Mouse (Mus musculus) Patski (cell line): ENCODE measurements at regions not wholly inside any gene's neighbourhood (a gene's known extent, or its start where the extent isn't known, plus 50 kb on each side); places are given as distances from the start of the nearest gene placed in this dataset.

ENCODE experiments used
- ATAC-seq: fragments of 100-300 bp; one replicate; pipeline ENCODE4 v1.8.0; 2021
- CTCF ChIA-PET: fragments of 350-600 bp; sonication (Branson Sonifier 250); formaldehyde crosslinking; loops from one replicate; lab custom pipeline; 2022; ENCODE audit warnings: inconsistent platforms; lab: Charles Lee
- POLR2A ChIA-PET: fragments of 350-600 bp; sonication (Branson Sonifier 250); formaldehyde crosslinking; loops from one replicate; lab custom pipeline; 2022; ENCODE audit warnings: antibody characterized with exemption, inconsistent platforms; lab: Charles Lee
- DNase-seq: peaks from one replicate; pipeline ENCODE4 v3.0.0-alpha.2; 2011; ENCODE audit warnings: low read depth, low spot score
- H3K27me3 ChIP-seq: fragments of 371-371 bp; one replicate; pipeline ENCODE4 v1.5.1; 2021
- CTCF ChIP-seq: fragments of 100-300 bp; IDR thresholded peaks from one replicate; pipeline ENCODE4 v1.5.1; 2021
- in situ Hi-C: fragments of 300-500 bp; cut with MboI; formaldehyde crosslinking; loops from 3 replicates; pipeline ENCODE4 v1.11.1; 2018; ENCODE audit warnings: low pct_unique_long_range_greater_than_20kb, mixed read lengths

DNA sequence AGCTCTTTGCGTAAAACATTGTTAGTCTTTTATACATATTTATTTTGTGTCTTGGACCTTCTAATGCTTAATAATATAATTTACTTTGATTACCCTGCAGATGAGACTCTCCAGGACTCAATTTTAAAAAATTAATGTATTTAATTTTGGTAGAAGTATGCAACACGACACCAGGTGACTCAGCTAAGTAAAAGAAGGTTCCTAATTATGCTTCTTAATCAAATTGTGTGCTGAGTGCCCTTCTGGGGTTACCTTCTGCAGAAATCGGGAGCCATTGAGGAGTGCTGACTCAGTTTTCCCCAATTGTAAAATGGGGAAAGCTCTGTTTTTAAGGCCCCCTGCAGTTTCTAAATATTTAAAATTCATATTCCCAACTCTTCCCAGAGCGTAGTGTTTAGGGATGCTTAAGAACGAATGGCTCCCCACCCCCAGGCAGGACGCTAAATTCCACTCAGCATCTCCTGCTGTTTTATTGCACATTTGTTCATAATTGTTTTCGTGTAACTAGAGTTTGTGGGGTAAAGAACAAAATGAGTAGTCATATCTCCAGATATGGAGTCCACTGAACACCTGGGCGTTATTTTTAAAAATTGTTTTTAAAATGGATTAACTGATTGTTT is 315.5 kb downstream of the Stim2 start:
- ATAC-seq (no peak), DNase-seq (no peak)
- CTCF ChIA-PET, result interaction anchor here (1.4 kb wide), 1 partner anchor 9 kb away, joined by 4 read pairs; no protein-coding TSS in a partner anchor
- in situ Hi-C loops, result no loop called here
- TF ChIP-seq CTCF, result no peak
- POLR2A ChIA-PET, result no interaction called here
- peaks cover 11% of the 10 kb centered on the region for H3K27me3 ChIP-seq

DNA sequence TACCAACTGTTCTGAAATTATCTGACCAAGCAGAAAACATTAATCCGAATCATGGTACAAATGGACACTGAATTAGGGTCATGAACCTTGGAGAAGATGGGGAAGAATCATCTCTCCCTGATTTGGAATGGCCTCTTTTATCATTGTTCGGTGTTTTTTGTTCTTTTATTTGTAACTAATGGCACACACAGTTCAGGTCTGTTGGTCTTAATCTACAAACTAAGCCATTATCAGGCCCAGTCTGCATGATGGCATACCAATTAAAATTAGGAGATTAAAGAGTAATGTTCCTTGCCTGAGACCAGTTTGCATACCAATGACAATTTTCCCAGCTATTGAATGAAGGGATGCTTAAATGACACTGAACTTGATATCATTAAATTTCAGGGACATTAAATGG is 332.1 kb downstream of the Stim2 start:
- TF ChIP-seq CTCF, result no peak
- in situ Hi-C loops, result no loop called here
- peaks cover 4% of the 10 kb centered on the region for H3K27me3 ChIP-seq
- ChIA-PET POLR2A (no interaction called here), CTCF (interaction anchor here (0.7 kb wide), 1 partner anchor 23 kb away, joined by 3 read pairs; no protein-coding TSS in a partner anchor)
- ATAC-seq (no peak), DNase-seq (no peak)

DNA sequence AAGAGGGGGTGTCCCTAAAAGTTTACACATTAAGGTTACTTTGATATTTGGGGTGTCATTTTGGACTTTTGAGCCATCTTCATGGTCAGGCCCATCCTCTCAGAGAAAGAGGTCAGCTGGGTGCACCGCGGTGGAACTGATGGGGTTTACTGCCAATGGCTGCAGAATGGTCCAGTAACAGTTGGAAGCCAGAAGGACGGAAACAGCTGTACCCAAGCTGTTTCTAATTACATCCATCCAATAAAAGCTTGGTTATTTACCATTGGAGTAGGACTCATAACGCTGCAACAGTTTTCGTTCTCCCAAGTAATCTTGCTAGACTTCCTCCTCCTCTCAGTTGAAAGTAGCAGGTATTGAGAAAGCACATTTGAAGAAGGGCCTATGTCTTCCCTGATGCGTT is 344.7 kb downstream of the Stim2 start:
- DNase-seq, result no peak
- TF ChIP-seq CTCF, result no peak
- CTCF ChIA-PET, result interaction anchor here (0.8 kb wide), 1 partner anchor 11 kb away, joined by 3 read pairs; no protein-coding TSS in a partner anchor
- in situ Hi-C loops, result no loop called here
- peaks cover 8% of the 10 kb centered on the region for H3K27me3 ChIP-seq
- POLR2A ChIA-PET, result no interaction called here
- no peak for ATAC-seq

DNA sequence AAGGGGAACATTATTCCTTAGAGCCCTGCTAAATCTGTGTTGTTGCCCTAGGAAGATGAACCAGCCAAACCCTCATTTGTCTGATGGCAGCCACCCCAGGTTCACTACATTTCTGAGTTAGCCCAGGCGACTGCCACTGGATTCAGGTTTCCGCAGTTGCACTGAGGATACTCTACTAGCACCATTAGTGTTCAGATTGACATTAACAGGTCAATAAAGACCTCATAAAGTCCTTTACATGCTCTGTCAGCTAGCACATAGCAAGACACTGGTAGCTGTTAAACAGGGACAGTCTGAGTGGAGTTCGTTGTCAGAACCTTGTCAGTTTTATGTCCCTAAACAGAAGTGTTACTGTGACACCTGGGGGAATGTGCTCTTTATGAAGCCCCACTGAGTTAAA is 345.1 kb downstream of the Stim2 start:
- POLR2A ChIA-PET, result no interaction called here
- H3K27me3 ChIP-seq, result peaks cover 4% of the 10 kb centered on the region
- DNase-seq, result no peak
- CTCF ChIA-PET, result interaction anchor here (0.8 kb wide), 1 partner anchor 11 kb away, joined by 3 read pairs; no protein-coding TSS in a partner anchor
- ATAC-seq, result no peak
- in situ Hi-C loops, result no loop called here
- no peak for TF ChIP-seq CTCF

DNA sequence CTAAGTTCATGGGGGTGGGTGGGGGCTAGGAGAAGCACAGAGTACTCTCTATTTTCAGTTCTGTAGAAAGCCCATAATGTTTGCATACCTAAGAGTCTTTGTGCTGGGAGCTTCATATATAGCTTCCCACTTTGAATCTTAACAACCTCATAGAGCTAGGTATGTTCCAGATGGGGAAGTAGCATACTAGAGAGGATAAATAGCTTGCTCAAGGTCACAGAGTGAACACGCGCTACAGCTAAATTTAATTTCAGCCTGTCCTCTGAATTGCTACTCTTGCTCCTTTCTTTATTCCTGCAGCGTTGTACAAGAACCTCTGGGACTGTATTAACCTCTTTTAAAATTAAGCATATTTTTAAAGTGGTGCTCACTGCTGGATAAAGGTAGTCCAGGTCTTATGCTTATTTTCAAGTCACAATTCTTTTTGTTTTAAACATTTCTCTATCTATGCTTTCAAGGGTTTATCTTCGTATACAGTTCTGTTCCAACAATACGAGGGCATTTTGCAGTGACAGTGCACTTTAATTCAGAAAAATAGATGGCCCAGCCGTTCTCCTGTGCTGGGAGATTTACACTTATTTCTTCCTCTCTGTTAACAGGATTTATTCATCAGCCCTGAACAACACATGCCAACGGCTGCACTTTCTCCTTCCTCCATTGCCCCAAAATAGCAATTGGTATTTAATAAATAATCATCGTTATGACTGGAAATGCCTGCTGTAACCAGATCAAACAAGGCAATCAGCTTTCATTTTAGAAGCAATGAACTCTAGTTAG is 350.7 kb downstream of the Stim2 start:
- no peak for TF ChIP-seq CTCF
- DNase-seq, result no peak
- POLR2A ChIA-PET, result no interaction called here
- ATAC-seq, result no peak
- peaks cover 4% of the 10 kb centered on the region for H3K27me3 ChIP-seq
- CTCF ChIA-PET, result interaction anchor here (1.7 to 2.2 kb wide), 2 partner anchors 9 to 12 kb away, joined by 3 to 6 read pairs; no protein-coding TSS in a partner anchor
- in situ Hi-C loops, result no loop called here

DNA sequence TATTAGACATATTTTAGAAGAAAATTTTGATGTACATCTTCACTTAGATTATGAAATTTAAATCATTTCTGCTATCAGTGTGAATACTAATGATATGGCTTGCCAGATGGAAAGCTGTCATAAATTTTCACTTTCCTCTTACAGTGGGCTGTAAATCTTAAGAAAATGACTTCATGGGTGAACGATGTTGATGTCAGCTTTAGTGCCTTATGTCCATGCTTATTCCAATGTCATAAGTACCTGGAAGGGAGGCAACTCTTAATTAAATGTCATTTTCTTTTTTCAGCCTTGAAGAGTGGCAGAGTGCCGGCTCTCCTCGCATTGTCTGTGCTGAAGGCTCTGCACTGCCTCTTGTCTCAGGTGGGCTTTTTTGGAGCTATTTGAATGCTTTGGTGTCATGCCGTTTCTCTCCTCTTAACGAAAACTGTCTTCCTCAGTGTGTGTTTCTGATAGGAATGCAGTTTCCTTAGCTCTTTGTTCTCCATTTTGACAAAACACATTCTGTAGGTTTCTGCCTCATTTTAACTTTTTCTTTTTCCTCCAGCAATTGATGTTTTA is 351.6 kb downstream of the Stim2 start:
- TF ChIP-seq CTCF, result no peak
- peaks cover 4% of the 10 kb centered on the region for H3K27me3 ChIP-seq
- ChIA-PET CTCF (interaction anchor here (1.1 to 1.7 kb wide), 2 partner anchors 9 to 25 kb away, joined by 3 read pairs; no protein-coding TSS in a partner anchor), POLR2A (no interaction called here)
- DNase-seq (no peak), ATAC-seq (no peak)
- in situ Hi-C loops, result no loop called here

DNA sequence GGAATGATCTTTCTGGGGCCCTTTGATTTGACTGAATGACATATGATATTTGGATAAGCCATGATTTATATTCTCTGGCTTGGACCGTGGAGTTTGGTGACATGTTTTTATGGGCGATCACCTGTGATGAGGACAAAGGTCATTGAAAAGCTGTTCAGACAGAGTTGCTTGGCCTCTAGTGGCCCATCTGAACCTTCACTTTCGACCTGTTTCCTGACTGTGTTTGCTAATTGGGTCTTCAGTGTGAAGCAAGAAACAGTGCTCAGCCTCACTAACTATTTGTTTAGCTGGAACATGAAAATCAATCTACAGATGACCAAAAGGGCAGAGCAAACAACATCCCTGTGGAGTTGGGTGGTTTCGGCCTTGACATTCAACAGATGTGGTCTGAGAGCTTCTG is 357.8 kb downstream of the Stim2 start:
- ATAC-seq (no peak), DNase-seq (no peak)
- peaks cover 28% of the 10 kb centered on the region for H3K27me3 ChIP-seq
- POLR2A ChIA-PET, result no interaction called here
- in situ Hi-C loops, result no loop called here
- CTCF ChIA-PET, result no interaction called here
- no peak for TF ChIP-seq CTCF

DNA sequence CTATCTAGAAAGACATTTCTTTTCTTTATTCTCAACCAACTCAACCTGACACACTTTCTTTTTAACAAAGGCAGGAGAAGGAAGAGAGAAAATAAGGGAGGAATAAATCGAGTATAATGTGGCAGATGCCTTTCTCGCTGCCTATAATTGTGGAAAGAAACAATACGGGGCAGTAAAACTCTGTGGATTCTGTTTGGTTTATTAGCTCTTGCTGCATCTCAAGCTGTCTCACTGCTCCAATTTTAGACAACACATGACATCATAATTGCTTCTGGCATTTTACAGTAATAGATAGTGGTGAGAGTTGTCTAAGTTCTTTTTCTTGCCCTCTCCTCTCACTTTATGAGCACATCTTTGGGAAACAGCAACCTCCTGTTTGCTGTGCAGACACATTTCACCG is 359.2 kb downstream of the Stim2 start:
- ChIA-PET CTCF (no interaction called here), POLR2A (no interaction called here)
- in situ Hi-C loops, result no loop called here
- no peak for TF ChIP-seq CTCF
- peaks cover 28% of the 10 kb centered on the region for H3K27me3 ChIP-seq
- no peak for ATAC-seq
- no peak for DNase-seq

DNA sequence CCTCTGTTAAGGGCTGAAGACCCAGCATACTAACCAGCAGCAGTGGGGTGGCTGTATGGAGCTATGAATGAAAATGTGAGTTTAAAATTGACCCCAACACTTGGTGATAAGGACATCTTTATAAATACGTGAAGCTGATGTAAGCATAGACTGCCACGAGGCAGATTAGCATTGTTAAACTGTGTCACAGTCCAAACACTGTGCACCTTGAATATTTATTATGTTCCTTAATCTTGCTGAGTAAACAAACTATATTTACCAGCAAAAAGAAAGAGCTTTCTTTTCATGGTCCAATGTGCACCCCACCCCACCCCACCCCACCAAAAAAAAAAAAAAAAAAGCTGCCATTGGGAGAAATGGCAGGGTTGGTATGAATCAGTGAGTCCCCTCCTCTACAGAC is 359.9 kb downstream of the Stim2 start:
- in situ Hi-C loops, result no loop called here
- no peak for ATAC-seq
- ChIA-PET POLR2A (interaction anchor here (0.5 kb wide), 1 partner anchor 23 kb away, joined by 3 read pairs; no protein-coding TSS in a partner anchor), CTCF (interaction anchor here (1.2 kb wide), 1 partner anchor 9 kb away, joined by 3 read pairs; no protein-coding TSS in a partner anchor)
- H3K27me3 ChIP-seq, result peaks cover 28% of the 10 kb centered on the region
- no peak for TF ChIP-seq CTCF
- no peak for DNase-seq
